Mouse (Mus musculus) frontal cortex, postnatal 14 days (tissue): ENCODE results near the gene Arid3a.

Source experiments
- DNase-seq, 2 experiments: peaks; one replicate each; pipeline ENCODE4 v3.0.0; 2022; ENCODE audit warnings: low spot score in 2 of 2

Arid3a gene

GRCm38 (mm10) chr10:79995636-79996035, 68.8 kb downstream of the Arid3a start:
- DNase-seq: no peak

GRCm38 (mm10) chr10:79996272-79997033, 69.6 kb downstream of the Arid3a start, which contains the start of gene Abca7:
TSS of gene Abca7 (plus strand) at chr10:79996494.
- DNase-seq: peak; percentile 89 to 96

- peak; percentile 61 to 76 for DNase-seq
These were observed 70.4 kb downstream of the Arid3a start for GRCm38 (mm10) chr10:79997034-79997760.

DNA sequence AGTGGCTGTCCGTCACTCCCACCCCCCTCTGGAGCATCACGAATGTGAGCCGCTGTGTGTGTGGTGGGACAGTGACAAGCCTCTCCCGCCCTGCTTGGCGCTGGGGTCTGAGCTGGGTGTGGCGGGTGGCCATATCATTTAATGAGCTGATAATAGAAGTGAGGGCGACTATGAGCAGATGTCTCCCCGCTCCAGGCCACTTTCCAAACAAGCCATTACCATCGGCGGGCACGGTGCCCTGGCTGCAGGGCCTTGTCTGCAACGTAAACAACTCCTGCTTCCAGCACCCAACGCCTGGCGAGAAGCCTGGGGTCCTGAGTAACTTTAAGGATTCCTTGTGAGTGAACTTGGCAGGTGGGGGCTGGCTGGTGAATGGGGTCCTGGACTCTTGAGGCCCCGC, 71.0 kb downstream of the Arid3a start:
- no peak for DNase-seq

- no peak for DNase-seq
These were observed 75.1 kb downstream of the Arid3a start for GRCm38 (mm10) chr10:80001945-80002344.

- DNase-seq: no peak
These were observed 76.0 kb downstream of the Arid3a start for GRCm38 (mm10) chr10:80002829-80003228.

- DNase-seq: no peak
These were observed 76.8 kb downstream of the Arid3a start for GRCm38 (mm10) chr10:80003374-80004232.

DNA sequence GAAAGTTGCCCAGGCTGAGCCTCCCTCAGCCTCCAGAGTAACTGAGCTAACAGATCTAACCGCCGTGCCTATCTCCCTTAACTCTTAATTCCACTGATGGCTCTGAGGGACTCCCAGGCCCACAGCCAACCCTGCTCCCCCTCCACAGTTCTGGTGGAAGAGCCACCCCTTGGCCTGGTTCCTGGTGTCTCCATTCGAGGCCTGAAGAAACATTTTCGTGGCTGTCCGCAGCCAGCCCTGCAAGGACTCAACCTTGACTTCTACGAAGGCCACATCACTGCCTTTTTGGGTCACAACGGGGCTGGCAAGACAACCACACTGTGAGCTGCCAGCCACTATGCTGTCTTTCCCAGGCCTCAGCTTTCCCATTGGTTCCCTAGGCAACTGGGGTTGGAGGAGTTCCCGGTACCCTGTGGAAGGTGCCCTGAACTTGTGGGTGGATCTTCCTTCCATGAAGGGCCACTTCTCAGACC, 77.4 kb downstream of the Arid3a start:
- no peak for DNase-seq
